In genomic region chr9:31610212-31610611, GRCm38 (mm10) we compare ENCODE assay signal across 8 mouse cellular contexts.
DNase-seq lines count a peak whose midpoint lies in the region; ATAC-seq and TF ChIP-seq lines count a peak whose summit lies in the region.

No protein-coding gene starts in this region.

- peak; percentile 49 to 78 for DNase-seq in adrenal gland, adult (ENCODE audit: inconsistent age in 2 of 2, low spot score in 1 of 2)
- no peak for DNase-seq in adrenal gland, postnatal 25 days
- DNase-seq in layer of hippocampus, adult 9-10 months (ENCODE audit: low spot score), result peak; percentile 2
- no peak for DNase-seq in layer of hippocampus, postnatal 25 days (ENCODE audit: extremely low spot score in 1 of 2, low spot score in 1 of 2)
- peak; percentile 43 for DNase-seq in R1 (ENCODE audit: low read depth, low spot score)
- DNase-seq in lung, postnatal 4 days, result peak; percentile 34 to 61
- no peak for DNase-seq in thymus, adult 18-20 months

- H3K9me3 ChIP-seq in intestine, postnatal 0 days (ENCODE audit: control insufficient read depth), result no peaks in the 10 kb centered on the region

- TF ChIP-seq CTCF in intestine, postnatal 0 days (IDR thresholded peaks at IDR 0.05; ENCODE audit: low read depth), result peak; percentile 75

- WGBS in intestine, postnatal 0 days, result 56% methylated on average over 1 of the region's 1 CpGs

- H3K4me2 ChIP-seq in intestine, postnatal 0 days (replicated peaks; ENCODE audit: low read depth), result no peak overlapping the region

- H3K4me3 ChIP-seq in intestine, postnatal 0 days (ENCODE audit: low read depth, low read length), result no peak overlapping the region

- H3K36me3 ChIP-seq in intestine, postnatal 0 days (ENCODE audit: control insufficient read depth, insufficient read depth), result no peaks in the 10 kb centered on the region

- H3K27ac ChIP-seq in intestine, postnatal 0 days (ENCODE audit: low read depth, low read length), result no peak overlapping the region

- H3K9ac ChIP-seq in intestine, postnatal 0 days (ENCODE audit: low read depth, low read length), result no peak overlapping the region

- H3K4me1 ChIP-seq in intestine, postnatal 0 days (replicated peaks; ENCODE audit: control insufficient read depth, insufficient read depth, low read length), result no peaks in the 10 kb centered on the region

- no peak for ATAC-seq in intestine, postnatal 0 days

- no peaks in the 10 kb centered on the region for H3K27me3 ChIP-seq in intestine, postnatal 0 days (replicated peaks; ENCODE audit: control insufficient read depth, insufficient read depth, low read length)

Comparison
In these comparisons a context has a peak if more than half of its experiments do, and no peak if none do; other contexts are left out.
1. DNase-seq: peak in adrenal gland, adult (2 of 2), layer of hippocampus, adult 9-10 months (single experiment), R1 (single experiment) and lung, postnatal 4 days (2 of 2); none in adrenal gland, postnatal 25 days (single experiment), layer of hippocampus, postnatal 25 days (0 of 2) and thymus, adult 18-20 months (0 of 2).